Mouse (Mus musculus): ENCODE data around the gene Map3k3. TPM values are rescaled to one million over a fixed set of nuclear protein-coding genes. Genes with fewer than 3 reads are reported as not detected.

The Map3k3 gene
- total and polyA plus RNA-seq, 2 experiments from 2014 or later, result 8.5 to 32.9 TPM

DNA sequence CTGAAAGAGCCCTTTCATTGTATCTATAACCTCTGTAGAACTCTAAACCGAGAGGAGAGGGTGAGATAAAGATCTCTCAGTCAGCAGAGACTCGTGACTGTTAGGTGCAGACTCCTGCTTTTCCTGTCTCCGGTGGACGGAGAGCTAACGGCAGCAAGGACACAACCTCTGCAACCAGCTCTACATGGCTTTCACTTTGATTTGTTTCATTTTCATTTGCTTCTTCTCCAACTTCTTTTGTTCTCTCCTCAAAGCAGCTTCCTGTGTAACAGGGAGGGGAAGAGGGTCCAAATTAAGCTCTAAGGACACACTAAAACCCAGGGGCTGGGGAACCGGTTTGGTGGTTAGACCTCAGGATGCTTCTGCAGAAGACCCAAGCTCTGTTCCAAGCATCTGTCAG is 116.3 kb downstream of the Map3k3 start:
- no peak for ATAC-seq
- DNase-seq, result no peak
- Histone ChIP-seq H3K4me2 (ENCODE audit: low read depth) (no peak overlapping the region), H3K4me1 (ENCODE audit: insufficient read depth) (no peaks in the 10 kb centered on the region), H3K9ac (no peak overlapping the region), H3K27me3 (ENCODE audit: insufficient read depth, low read length) (no peaks in the 10 kb centered on the region), H3K9me3 (ENCODE audit: low read length) (no peaks in the 10 kb centered on the region), H3K27ac (ENCODE audit: low read depth, low read length) (no peak overlapping the region), H3K36me3 (ENCODE audit: insufficient read depth) (peaks cover 70% of the 10 kb centered on the region), H3K4me3 (ENCODE audit: low read depth, low read length) (no peak overlapping the region)
- TF ChIP-seq CTCF (IDR thresholded peaks at IDR 0.05; ENCODE audit: low read depth), result no peak
- WGBS, result 87% methylated on average over 6 of the region's 6 CpGs

DNA sequence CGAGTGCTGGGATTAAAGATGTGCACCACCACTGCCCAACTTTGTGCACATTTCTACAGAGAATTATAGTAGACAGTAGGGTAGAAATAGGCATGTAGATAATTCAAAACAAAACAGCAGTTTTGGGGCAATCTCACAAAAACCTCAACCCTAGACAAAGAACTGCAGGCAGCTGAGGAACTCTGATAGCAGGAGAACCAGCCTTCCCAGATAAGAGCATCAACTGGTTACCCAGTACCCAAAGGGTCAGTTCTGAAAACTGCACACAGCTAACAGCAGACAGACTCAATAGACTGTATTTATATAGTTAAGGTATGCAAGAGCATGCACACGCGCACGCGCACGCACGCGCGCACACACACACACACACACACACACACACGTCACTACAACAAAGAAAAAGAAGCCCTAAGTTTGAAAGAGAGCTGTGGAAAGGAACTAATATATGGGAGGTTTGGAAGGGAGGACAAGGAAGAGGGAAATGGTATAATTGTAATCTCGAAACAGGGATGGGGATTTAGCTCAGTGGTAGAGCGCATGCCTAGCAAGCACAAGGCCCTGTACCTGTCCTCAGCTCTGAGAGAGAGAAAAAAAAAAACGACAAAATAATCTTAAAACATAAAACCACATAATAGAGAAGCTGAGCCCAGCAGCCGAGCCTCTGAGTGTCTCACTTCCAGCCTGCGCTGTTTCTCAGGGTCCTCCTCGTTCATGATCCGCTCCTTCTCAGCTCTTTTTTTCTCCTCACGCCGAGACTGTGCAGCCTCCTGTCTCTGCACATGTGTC is 117.1 kb downstream of the Map3k3 start:
- ATAC-seq, result no peak
- 93% methylated on average over 19 of the region's 19 CpGs for WGBS
- H3K9ac ChIP-seq, result no peak overlapping the region
- H3K36me3 ChIP-seq (ENCODE audit: insufficient read depth), result peaks cover 73% of the 10 kb centered on the region
- no peak overlapping the region for H3K4me2 ChIP-seq (ENCODE audit: low read depth)
- no peak for TF ChIP-seq CTCF (IDR thresholded peaks at IDR 0.05; ENCODE audit: low read depth)
- H3K27ac ChIP-seq (ENCODE audit: low read depth, low read length), result no peak overlapping the region
- H3K9me3 ChIP-seq (ENCODE audit: low read length), result no peaks in the 10 kb centered on the region
- H3K27me3 ChIP-seq (ENCODE audit: insufficient read depth, low read length), result no peaks in the 10 kb centered on the region
- DNase-seq, result no peak
- no peaks in the 10 kb centered on the region for H3K4me1 ChIP-seq (ENCODE audit: insufficient read depth)
- no peak overlapping the region for H3K4me3 ChIP-seq (ENCODE audit: low read depth, low read length)

DNA sequence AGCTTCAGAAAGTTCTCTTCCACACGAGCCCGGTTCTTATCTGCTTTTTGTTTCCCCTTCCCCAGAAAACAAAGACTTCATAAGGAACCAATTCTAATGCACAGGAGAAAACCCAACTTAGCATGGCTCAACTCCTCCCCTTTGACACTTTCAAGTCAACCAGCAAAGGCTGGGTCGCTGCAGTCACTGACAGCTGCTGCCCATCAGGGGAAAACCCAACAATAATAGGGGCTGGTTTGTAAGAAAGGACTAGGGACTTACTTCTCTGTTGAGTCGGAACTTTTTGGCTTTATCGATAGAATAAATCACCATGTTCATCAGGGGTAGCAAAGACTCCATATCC is 117.7 kb downstream of the Map3k3 start, which contains the start of gene Strada:
Strada (minus strand) TSS at position 46 of the 343 bp plus-strand sequence.
- WGBS, result 86% methylated on average over 5 of the region's 5 CpGs
- no peak within 1 kb of the TSS for H3K27ac ChIP-seq (ENCODE audit: low read depth, low read length)
- H3K27me3 ChIP-seq (ENCODE audit: insufficient read depth, low read length), result no peaks in the 10 kb centered on the region
- H3K9me3 ChIP-seq (ENCODE audit: low read length), result no peaks in the 10 kb centered on the region
- no peaks in the 10 kb centered on the region for H3K4me1 ChIP-seq (ENCODE audit: insufficient read depth)
- TF ChIP-seq CTCF (IDR thresholded peaks at IDR 0.05; ENCODE audit: low read depth), result no peak
- H3K9ac ChIP-seq, result no peak within 1 kb of the TSS
- DNase-seq (no peak), ATAC-seq (no peak)
- no peak within 1 kb of the TSS for H3K4me3 ChIP-seq (ENCODE audit: low read depth, low read length)
- H3K4me2 ChIP-seq (ENCODE audit: low read depth), result no peak within 1 kb of the TSS
- H3K36me3 ChIP-seq (ENCODE audit: insufficient read depth), result peaks cover 73% of the 10 kb centered on the region

Other genes with a start within 250 kb of the Map3k3 start
- 41.9 and 55.8 TPM in 2 replicates for gene Cyb561, start 131.3 kb upstream of the Map3k3 start, total RNA-seq (2014; rRNA removed)
- gene Cyb561, start 131.3 kb upstream of the Map3k3 start, polyA plus RNA-seq (2015; fragmentation: Nextera tagmentation; extraction: Ambion mirVana), result 40.7 and 62.7 TPM in 2 replicates
- gene Ace, start 116.7 kb upstream of the Map3k3 start, total RNA-seq (2014; rRNA removed), result 10.3 and 14.3 TPM in 2 replicates
- 5.3 and 8.0 TPM in 2 replicates for gene Ace, start 116.7 kb upstream of the Map3k3 start, polyA plus RNA-seq (2015; fragmentation: Nextera tagmentation; extraction: Ambion mirVana)
- gene Ace3, start 89.9 kb upstream of the Map3k3 start, total RNA-seq (2014; rRNA removed), result not detected in 2 replicates
- gene Ace3, start 89.9 kb upstream of the Map3k3 start, polyA plus RNA-seq (2015; fragmentation: Nextera tagmentation; extraction: Ambion mirVana), result not detected in 2 replicates
- gene Kcnh6, start 76.5 kb upstream of the Map3k3 start, total RNA-seq (2014; rRNA removed), result 0.92 and 2.8 TPM in 2 replicates
- gene Kcnh6, start 76.5 kb upstream of the Map3k3 start, polyA plus RNA-seq (2015; fragmentation: Nextera tagmentation; extraction: Ambion mirVana), result 0.80 and 1.5 TPM in 2 replicates
- 150 and 222 TPM in 2 replicates for gene Dcaf7, start 47.7 kb upstream of the Map3k3 start, total RNA-seq (2014; rRNA removed)
- 79.1 and 115 TPM in 2 replicates for gene Dcaf7, start 47.7 kb upstream of the Map3k3 start, polyA plus RNA-seq (2015; fragmentation: Nextera tagmentation; extraction: Ambion mirVana)
- 17.4 and 18.1 TPM in 2 replicates for gene Taco1, start 18.6 kb upstream of the Map3k3 start, total RNA-seq (2014; rRNA removed)
- 2.9 and 5.0 TPM in 2 replicates for gene Taco1, start 18.6 kb upstream of the Map3k3 start, polyA plus RNA-seq (2015; fragmentation: Nextera tagmentation; extraction: Ambion mirVana)
- gene Gm10840, start 76.2 kb downstream of the Map3k3 start, total RNA-seq (2014; rRNA removed), result not detected in 2 replicates
- 0.67 and 0.82 TPM in 2 replicates for gene Gm10840, start 76.2 kb downstream of the Map3k3 start, polyA plus RNA-seq (2015; fragmentation: Nextera tagmentation; extraction: Ambion mirVana)
- gene Limd2, start 76.2 kb downstream of the Map3k3 start, total RNA-seq (2014; rRNA removed), result 83.9 and 85.0 TPM in 2 replicates
- 171 and 189 TPM in 2 replicates for gene Limd2, start 76.2 kb downstream of the Map3k3 start, polyA plus RNA-seq (2015; fragmentation: Nextera tagmentation; extraction: Ambion mirVana)
- gene Strada, start 117.6 kb downstream of the Map3k3 start, total RNA-seq (2014; rRNA removed), result 23.4 and 34.8 TPM in 2 replicates
- 20.0 and 23.7 TPM in 2 replicates for gene Strada, start 117.6 kb downstream of the Map3k3 start, polyA plus RNA-seq (2015; fragmentation: Nextera tagmentation; extraction: Ambion mirVana)
- gene Ccdc47, start 131.7 kb downstream of the Map3k3 start, total RNA-seq (2014; rRNA removed), result 29.4 and 41.0 TPM in 2 replicates
- 71.8 and 90.1 TPM in 2 replicates for gene Ccdc47, start 131.7 kb downstream of the Map3k3 start, polyA plus RNA-seq (2015; fragmentation: Nextera tagmentation; extraction: Ambion mirVana)
- gene Ddx42, start 132.3 kb downstream of the Map3k3 start, total RNA-seq (2014; rRNA removed), result 58.8 and 76.3 TPM in 2 replicates
- 49.5 and 62.2 TPM in 2 replicates for gene Ddx42, start 132.3 kb downstream of the Map3k3 start, polyA plus RNA-seq (2015; fragmentation: Nextera tagmentation; extraction: Ambion mirVana)
- gene Ftsj3, start 171.5 kb downstream of the Map3k3 start, total RNA-seq (2014; rRNA removed), result 40.2 and 62.7 TPM in 2 replicates
- gene Ftsj3, start 171.5 kb downstream of the Map3k3 start, polyA plus RNA-seq (2015; fragmentation: Nextera tagmentation; extraction: Ambion mirVana), result 29.0 and 29.7 TPM in 2 replicates
- 108 and 114 TPM in 2 replicates for gene Psmc5, start 171.5 kb downstream of the Map3k3 start, total RNA-seq (2014; rRNA removed)
- 258 and 270 TPM in 2 replicates for gene Psmc5, start 171.5 kb downstream of the Map3k3 start, polyA plus RNA-seq (2015; fragmentation: Nextera tagmentation; extraction: Ambion mirVana)
- gene Smarcd2, start 188.4 kb downstream of the Map3k3 start, total RNA-seq (2014; rRNA removed), result 16.9 and 20.0 TPM in 2 replicates
- gene Smarcd2, start 188.4 kb downstream of the Map3k3 start, polyA plus RNA-seq (2015; fragmentation: Nextera tagmentation; extraction: Ambion mirVana), result 8.5 and 9.5 TPM in 2 replicates
- gene Tcam1, start 192.1 kb downstream of the Map3k3 start, total RNA-seq (2014; rRNA removed), result 0.23 and 0.38 TPM in 2 replicates
- 0.18 and 0.23 TPM in 2 replicates for gene Tcam1, start 192.1 kb downstream of the Map3k3 start, polyA plus RNA-seq (2015; fragmentation: Nextera tagmentation; extraction: Ambion mirVana)
- not detected in 2 replicates for gene Gh, start 217.3 kb downstream of the Map3k3 start, total RNA-seq (2014; rRNA removed)
- gene Gh, start 217.3 kb downstream of the Map3k3 start, polyA plus RNA-seq (2015; fragmentation: Nextera tagmentation; extraction: Ambion mirVana), result not detected in 2 replicates
- 0.38 and 0.46 TPM in 2 replicates for gene Cd79b, start 230.1 kb downstream of the Map3k3 start, total RNA-seq (2014; rRNA removed)
- gene Cd79b, start 230.1 kb downstream of the Map3k3 start, polyA plus RNA-seq (2015; fragmentation: Nextera tagmentation; extraction: Ambion mirVana), result 0.71 and 1.1 TPM in 2 replicates